ENCODE assay signal across 8 mouse cellular contexts in genomic region chr12:35331303-35331702, GRCm38 (mm10).
DNase-seq lines count a peak whose midpoint lies in the region; ATAC-seq lines count a peak whose summit lies in the region.
"Had no signal": no experiment of that assay in that cellular context is flagged by ENCODE, and none has a peak within 500 bp of the region (broad histone marks: within the 10 kb centered on the region; RNA-seq: fewer than 3 reads in every experiment).

No protein-coding gene starts in this region.

- no peak for ATAC-seq in forebrain, embryonic 12.5 days (ENCODE audit: low FRiP score)

- no peaks in the 10 kb centered on the region for H3K36me3 ChIP-seq in forebrain, embryonic 12.5 days (replicated peaks)
- H3K36me3 ChIP-seq: limb, embryonic 12.5 days had no signal

- H3K4me3 ChIP-seq in forebrain, embryonic 12.5 days (replicated peaks), result no peak overlapping the region
- H3K4me3 ChIP-seq: limb, embryonic 12.5 days had no signal

- H3K4me1 ChIP-seq in forebrain, embryonic 12.5 days, result no peaks in the 10 kb centered on the region
- H3K4me1 ChIP-seq: limb, embryonic 12.5 days had no signal

- no peak overlapping the region for H3K27ac ChIP-seq in forebrain, embryonic 12.5 days
- H3K27ac ChIP-seq: limb, embryonic 12.5 days had no signal

- H3K4me2 ChIP-seq in forebrain, embryonic 12.5 days, result no peak overlapping the region
- H3K4me2 ChIP-seq: limb, embryonic 12.5 days had no signal

- H3K9ac ChIP-seq in forebrain, embryonic 12.5 days, result no peak overlapping the region
- H3K9ac ChIP-seq: limb, embryonic 12.5 days had no signal

- H3K27me3 ChIP-seq in forebrain, embryonic 12.5 days, result no peaks in the 10 kb centered on the region
- H3K27me3 ChIP-seq: limb, embryonic 12.5 days had no signal

- H3K9me3 ChIP-seq in forebrain, embryonic 12.5 days, result no peaks in the 10 kb centered on the region
- H3K9me3 ChIP-seq: limb, embryonic 12.5 days had no signal

- WGBS in forebrain, embryonic 12.5 days, result 91% methylated on average over 3 of the region's 3 CpGs

- peak; percentile 49 for DNase-seq in lung, postnatal 36 days
- DNase-seq in lung, postnatal 25 days (ENCODE audit: low spot score), result no peak
- DNase-seq in R1 (ENCODE audit: low read depth, low spot score), result peak; percentile 71
- DNase-seq in forelimb bud, embryonic 11.5 days (ENCODE audit: low read depth, low spot score), result peak; percentile 10
- DNase-seq in thymus, postnatal 14 days, result peak; percentile 62
- DNase-seq in heart, adult 11 months, result no peak

Comparison
In these comparisons a context has a peak if more than half of its experiments do, and no peak if none do; other contexts are left out.
1. DNase-seq: peak in lung, postnatal 36 days (single experiment), R1 (single experiment), forelimb bud, embryonic 11.5 days (single experiment) and thymus, postnatal 14 days (single experiment); none in lung, postnatal 25 days (single experiment) and heart, adult 11 months (single experiment).